Mouse (Mus musculus) bone marrow macrophage, adult 2 months (primary cell): ENCODE results near the gene Itprid1.

Experiments
- CTCF ChIP-seq: IDR thresholded peaks from 2 replicates; pipeline ENCODE4 v1.5.1; 2012; ENCODE audit warnings: low read depth, mild to moderate bottlenecking, low read length, moderate library complexity
- POLR2A ChIP-seq: IDR thresholded peaks from 2 replicates; pipeline ENCODE4 v1.6.1; 2012; ENCODE audit warnings: mild to moderate bottlenecking, low read depth, low read length, borderline replicate concordance

GRCm38 (mm10) chr6:55920866-55921630, 84.4 kb downstream of the Itprid1 start:
- TF ChIP-seq CTCF (no peak), POLR2A (no peak)
